Mouse (Mus musculus): Measurements from ENCODE around the gene Pnpla6.

DNA sequence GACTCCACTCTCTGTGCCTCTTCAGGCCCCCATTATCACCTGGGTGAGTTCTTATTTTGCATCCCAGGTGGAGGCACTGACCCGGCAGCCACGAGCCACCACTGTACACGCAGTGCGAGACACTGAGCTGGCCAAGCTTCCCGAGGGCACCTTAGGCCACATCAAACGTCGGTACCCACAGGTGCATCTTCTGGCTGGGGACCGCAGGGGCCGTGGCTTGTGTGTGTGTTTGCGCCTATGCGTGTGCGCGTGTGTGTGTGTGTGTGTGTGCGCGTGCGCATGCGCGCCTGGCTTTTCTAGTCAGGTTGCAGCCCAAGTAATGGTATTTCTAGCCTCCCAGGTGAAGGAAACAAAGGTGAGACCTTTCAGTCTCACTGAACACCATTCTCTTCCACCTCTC lies 16.8 kb downstream of the Pnpla6 start:
- TF ChIP-seq CTCF (IDR thresholded peaks at IDR 0.05; ENCODE audit: low read depth, low read length): no peak
- TF ChIP-seq GATA1 (IDR thresholded peaks at IDR 0.05; ENCODE audit: borderline replicate concordance, low read length): no peak
- TF ChIP-seq POLR2AphosphoS5 (IDR thresholded peaks at IDR 0.05; ENCODE audit: insufficient replicate concordance, low read depth, low read length): no peak
